Comparison of ENCODE assay signal across 22 mouse cellular contexts in the genomic region with DNA sequence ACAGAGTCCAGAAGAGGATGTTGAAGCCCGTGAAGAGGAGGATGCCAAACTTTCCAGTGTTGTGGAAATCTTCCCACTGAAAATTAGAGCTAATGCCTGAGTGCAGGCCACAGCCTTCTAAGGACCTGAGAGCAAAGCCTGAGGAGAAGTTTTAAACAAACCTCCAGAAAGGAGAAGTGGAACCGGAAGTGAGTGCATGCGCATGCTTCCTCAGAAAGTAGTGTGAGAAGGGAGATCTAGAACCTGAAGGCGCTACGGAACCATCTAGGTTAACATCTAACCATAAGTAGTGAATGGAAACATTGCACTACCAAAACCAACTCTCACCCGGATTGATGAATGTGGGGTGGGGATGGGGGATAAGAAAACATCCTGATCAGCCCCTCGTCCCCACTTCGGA.
"Had no signal": no experiment of that assay in that cellular context is flagged by ENCODE, and none has a peak within 500 bp of the region (broad histone marks: within the 10 kb centered on the region; RNA-seq: fewer than 3 reads in every experiment).

No protein-coding gene starts in this region.

- H3K4me1 ChIP-seq: liver, embryonic 13.5 days; liver, embryonic 15.5 days; lung, embryonic 15.5 days; megakaryocyte, embryonic 14.5 days; midbrain, embryonic 13.5 days; midbrain, embryonic 15.5 days; neural tube, embryonic 12.5 days had no signal

- H3K9me3 ChIP-seq: liver, embryonic 13.5 days; liver, embryonic 15.5 days; lung, embryonic 15.5 days; midbrain, embryonic 13.5 days; midbrain, embryonic 15.5 days; neural tube, embryonic 12.5 days had no signal

- DNase-seq: liver, embryonic 13.5 days; liver, postnatal 0 days; lung, adult 2 months; lung, postnatal 14 days; lung, postnatal 36 days; retina, postnatal 1 day; right cerebral cortex, adult 18-20 months; right cerebral cortex, postnatal 25 days; right cerebral cortex, postnatal 4 days; spleen, adult 18-20 months; thymus, adult 18-20 months; thymus, postnatal 14 days; thymus, postnatal 36 days had no signal

- H3K36me3 ChIP-seq: liver, embryonic 13.5 days; liver, embryonic 15.5 days; lung, embryonic 15.5 days; midbrain, embryonic 13.5 days; midbrain, embryonic 15.5 days; neural tube, embryonic 12.5 days had no signal

- H3K4me2 ChIP-seq: liver, embryonic 13.5 days; liver, embryonic 15.5 days; lung, embryonic 15.5 days; midbrain, embryonic 11.5 days; midbrain, embryonic 13.5 days; midbrain, embryonic 15.5 days; neural tube, embryonic 12.5 days had no signal

- H3K27ac ChIP-seq: liver, embryonic 13.5 days; liver, embryonic 15.5 days; lung, embryonic 15.5 days; macrophage; midbrain, embryonic 13.5 days; midbrain, embryonic 15.5 days; neural tube, embryonic 12.5 days had no signal

- H3K9ac ChIP-seq: liver, embryonic 13.5 days; liver, embryonic 15.5 days; liver, postnatal 0 days; lung, embryonic 15.5 days; midbrain, embryonic 13.5 days; midbrain, embryonic 15.5 days; neural tube, embryonic 12.5 days had no signal

- H3K27me3 ChIP-seq: liver, embryonic 13.5 days; liver, embryonic 15.5 days; lung, embryonic 15.5 days; megakaryocyte, embryonic 14.5 days; midbrain, embryonic 13.5 days; midbrain, embryonic 15.5 days; neural tube, embryonic 12.5 days had no signal

- H3K4me3 ChIP-seq: liver, embryonic 13.5 days; liver, embryonic 15.5 days; lung, embryonic 15.5 days; megakaryocyte, embryonic 14.5 days; midbrain, embryonic 13.5 days; midbrain, embryonic 15.5 days; neural tube, embryonic 12.5 days had no signal

- ATAC-seq: liver, postnatal 0 days; lung, postnatal 0 days; midbrain, embryonic 13.5 days; midbrain, embryonic 15.5 days had no signal
